Mouse (Mus musculus) Patski (cell line): Measurements from ENCODE around the gene Acox2. TPM values are rescaled to one million over a fixed set of nuclear protein-coding genes. Genes with fewer than 3 reads are reported as not detected.
A peak's percentile ranks its signal among the peaks of the same experiment; 100 is the strongest.

Source experiments
- ATAC-seq: fragments of 100-300 bp; one replicate; pipeline ENCODE4 v1.8.0; 2021
- CTCF ChIA-PET: fragments of 350-600 bp; sonication (Branson Sonifier 250); formaldehyde crosslinking; loops from one replicate; lab custom pipeline; 2022; ENCODE audit warnings: inconsistent platforms; lab: Charles Lee
- POLR2A ChIA-PET: fragments of 350-600 bp; sonication (Branson Sonifier 250); formaldehyde crosslinking; loops from one replicate; lab custom pipeline; 2022; ENCODE audit warnings: antibody characterized with exemption, inconsistent platforms; lab: Charles Lee
- DNase-seq: peaks from one replicate; pipeline ENCODE4 v3.0.0-alpha.2; 2011; ENCODE audit warnings: low read depth, low spot score
- H3K27me3 ChIP-seq: fragments of 371-371 bp; one replicate; pipeline ENCODE4 v1.5.1; 2021
- CTCF ChIP-seq: fragments of 100-300 bp; IDR thresholded peaks from one replicate; pipeline ENCODE4 v1.5.1; 2021
- in situ Hi-C: fragments of 300-500 bp; cut with MboI; formaldehyde crosslinking; loops from 3 replicates; pipeline ENCODE4 v1.11.1; 2018; ENCODE audit warnings: low pct_unique_long_range_greater_than_20kb, mixed read lengths
- polyA plus RNA-seq: library from polyadenylated mRNA; unstranded; gene quantifications from one replicate; pipeline ENCODE4 v1.2.3, GENCODE M21; 2021

Acox2 gene
- polyA plus RNA-seq, 1 experiment from 2014 or later: 0.53 TPM

DNA sequence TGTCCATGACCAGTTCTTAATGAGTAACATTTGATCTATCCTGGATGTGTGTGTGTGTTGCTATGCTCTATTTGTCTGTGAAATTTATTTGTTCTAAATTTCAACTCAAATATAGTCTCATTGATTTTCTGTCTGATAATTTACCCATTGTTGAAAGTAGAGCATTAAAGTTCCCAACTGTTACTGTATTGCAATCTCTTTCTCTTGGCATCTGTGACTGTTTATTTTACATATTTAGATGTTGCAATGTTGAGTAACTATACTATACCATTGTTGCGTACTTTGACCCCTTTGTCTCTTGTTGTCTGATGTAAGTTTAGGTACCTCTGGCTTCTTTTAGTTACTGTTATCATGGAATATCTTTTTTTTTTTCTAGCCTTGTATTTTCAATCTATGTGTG lies 5.2 kb upstream of the Acox2 start:
- TF ChIP-seq CTCF: no peak
- in situ Hi-C loops: loop anchor here (10.0 kb wide), 1 partner anchor 60 kb away; no protein-coding TSS in a partner anchor
- DNase-seq: no peak
- no peak for ATAC-seq
- ChIA-PET POLR2A (no interaction called here), CTCF (no interaction called here)
- H3K27me3 ChIP-seq: no peaks in the 10 kb centered on the region

DNA sequence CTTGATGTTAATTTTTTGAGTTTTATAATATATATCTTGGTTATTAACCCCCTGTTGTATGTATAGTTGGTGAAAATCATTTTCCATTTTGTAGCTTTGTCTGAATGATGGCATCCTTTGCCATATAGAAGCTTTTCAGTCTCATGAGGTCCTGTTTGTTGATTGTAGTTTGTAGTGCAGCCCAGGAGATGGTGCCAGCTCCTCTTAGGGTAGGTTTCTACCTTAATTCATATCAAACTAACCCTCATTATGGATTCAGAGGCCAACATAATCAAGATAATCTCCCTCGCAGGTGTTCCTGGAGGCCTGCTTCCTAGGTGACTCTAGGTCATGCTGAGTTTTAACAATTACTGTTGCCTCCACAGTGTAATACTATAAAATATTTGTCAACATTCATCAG lies 3.1 kb upstream of the Acox2 start:
- ATAC-seq: no peak
- H3K27me3 ChIP-seq: no peaks in the 10 kb centered on the region

DNA sequence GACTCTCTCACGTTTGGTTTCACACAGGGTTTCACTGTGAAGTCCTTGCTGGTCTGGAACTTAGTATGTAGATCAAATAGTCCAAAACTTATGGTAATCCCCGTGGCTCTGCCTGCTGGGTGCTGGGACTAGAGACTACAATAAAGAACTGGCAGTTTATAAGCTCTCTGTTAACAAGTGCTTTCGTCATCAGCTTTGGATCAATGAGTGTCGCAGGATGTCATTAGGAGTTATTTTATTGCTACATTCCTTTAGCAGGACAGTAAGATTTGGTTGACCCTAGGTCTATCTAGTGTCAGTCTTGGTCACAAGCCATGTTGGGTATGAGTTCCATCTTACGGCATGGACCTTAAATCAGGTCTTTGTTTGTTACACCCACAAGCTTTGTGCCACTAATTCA lies 1.1 kb upstream of the Acox2 start:
- no peak for ATAC-seq
- CTCF ChIA-PET: interaction anchor here (1.9 kb wide), 1 partner anchor 18 kb away, joined by 4 read pairs; no protein-coding TSS in a partner anchor
- no peaks in the 10 kb centered on the region for H3K27me3 ChIP-seq
- POLR2A ChIA-PET: interaction anchor here (0.6 kb wide), 1 partner anchor 46 kb away, joined by 3 read pairs; no protein-coding TSS in a partner anchor
- no peak for TF ChIP-seq CTCF
- in situ Hi-C loops: loop anchor here (10.0 kb wide), 1 partner anchor 55 kb away; no protein-coding TSS in a partner anchor
- no peak for DNase-seq

More for the DNA sequence above, 3.1 kb upstream of the Acox2 start:
- ChIA-PET POLR2A (no interaction called here), CTCF (interaction anchor here (0.7 to 1.9 kb wide), 5 partner anchors 9 to 84 kb away, joined by 3 to 8 read pairs (median 4); no protein-coding TSS in a partner anchor)
- in situ Hi-C loops: loop anchor here (10.0 kb wide), 1 partner anchor 57 kb away; no protein-coding TSS in a partner anchor
- no peak for DNase-seq
- peak; percentile 52 for TF ChIP-seq CTCF

DNA sequence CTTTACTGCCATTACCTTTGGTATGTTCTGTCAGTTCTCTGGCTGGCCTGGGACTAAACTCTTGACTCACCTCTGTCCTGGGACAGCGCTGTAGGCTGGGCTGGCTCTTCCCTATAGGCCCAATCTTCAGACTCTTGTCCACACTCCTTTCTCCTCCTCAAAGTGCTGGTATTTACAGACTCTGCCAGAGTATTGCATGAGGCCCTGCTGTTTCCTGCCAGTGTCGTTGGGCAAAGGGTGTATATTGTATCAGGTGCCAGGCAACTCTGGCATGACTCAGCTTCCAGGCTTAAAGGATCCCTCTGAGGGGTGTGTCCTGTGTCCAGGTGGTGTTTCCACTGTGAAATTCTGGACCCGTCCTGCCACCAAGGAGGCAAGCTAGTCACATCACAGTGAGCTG lies 401 bp downstream of the Acox2 start:
- ChIA-PET CTCF (interaction anchor here (1.9 kb wide), 1 partner anchor 16 kb away, joined by 4 read pairs; no protein-coding TSS in a partner anchor), POLR2A (no interaction called here)
- in situ Hi-C loops: no loop called here
- H3K27me3 ChIP-seq: no peaks in the 10 kb centered on the region
- DNase-seq (no peak), ATAC-seq (peak; percentile 41)
- TF ChIP-seq CTCF: no peak

DNA sequence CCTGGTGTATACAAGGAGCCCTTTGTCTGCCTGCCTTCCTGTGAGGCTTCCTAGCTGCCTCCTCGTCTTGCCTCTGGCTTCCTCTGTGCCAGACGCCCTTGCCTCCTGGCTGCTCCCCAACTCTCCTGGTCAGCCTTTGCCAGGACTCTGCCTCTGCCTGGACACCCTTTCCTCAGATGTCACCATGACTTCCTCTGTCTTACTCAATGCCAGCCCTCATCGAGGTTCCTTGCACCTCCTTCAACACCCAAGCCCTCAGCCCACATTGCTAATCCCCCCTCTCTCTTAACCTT lies 872 bp downstream of the Acox2 start:
- no peak for ATAC-seq
- TF ChIP-seq CTCF: no peak
- in situ Hi-C loops: no loop called here
- CTCF ChIA-PET: interaction anchor here (1.9 kb wide), 1 partner anchor 16 kb away, joined by 4 read pairs; no protein-coding TSS in a partner anchor
- H3K27me3 ChIP-seq: no peaks in the 10 kb centered on the region
- no peak for DNase-seq
- POLR2A ChIA-PET: no interaction called here

DNA sequence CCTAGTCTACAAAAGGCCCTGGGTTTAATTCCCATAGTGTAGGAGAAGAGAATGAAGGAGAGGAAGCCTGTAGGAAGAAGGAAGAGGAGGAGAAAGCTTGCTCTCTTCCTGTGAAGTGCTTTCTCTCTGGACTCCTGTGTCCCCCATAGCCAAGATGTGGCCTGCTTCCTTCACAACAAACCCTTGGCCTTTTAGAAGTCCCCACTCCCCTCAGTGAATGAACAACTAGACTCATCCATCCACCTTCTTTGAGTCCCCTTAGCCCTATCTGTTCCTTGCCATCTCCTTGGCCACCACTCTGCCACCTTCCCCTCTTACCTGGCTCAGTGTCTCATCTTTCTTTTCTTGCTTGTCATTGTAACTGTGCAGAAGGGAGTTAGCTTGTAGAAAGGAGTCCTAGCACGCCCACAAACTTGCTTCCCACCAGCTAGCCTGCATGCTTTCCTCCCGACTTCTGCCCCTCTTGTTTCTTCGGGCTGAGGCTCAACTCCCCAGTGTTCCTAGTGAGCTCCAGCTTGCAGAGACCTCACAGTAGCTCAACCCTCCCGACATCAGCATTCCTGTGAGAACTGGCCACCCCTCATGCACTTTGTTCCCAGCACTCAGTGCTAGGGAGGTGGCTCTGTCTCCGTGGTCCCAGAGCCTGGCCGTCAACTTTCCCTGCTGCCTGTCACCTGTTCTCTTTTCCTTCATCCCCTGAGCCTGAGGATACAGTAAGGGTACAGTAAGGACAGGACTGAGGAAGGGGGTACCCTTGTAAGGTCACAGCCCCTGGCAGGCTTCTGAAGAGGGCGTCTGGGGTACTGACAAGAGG lies 1.4 kb downstream of the Acox2 start:
- no peak for ATAC-seq
- DNase-seq: no peak
- TF ChIP-seq CTCF: no peak
- in situ Hi-C loops: no loop called here
- ChIA-PET POLR2A (no interaction called here), CTCF (no interaction called here)
- H3K27me3 ChIP-seq: no peaks in the 10 kb centered on the region

DNA sequence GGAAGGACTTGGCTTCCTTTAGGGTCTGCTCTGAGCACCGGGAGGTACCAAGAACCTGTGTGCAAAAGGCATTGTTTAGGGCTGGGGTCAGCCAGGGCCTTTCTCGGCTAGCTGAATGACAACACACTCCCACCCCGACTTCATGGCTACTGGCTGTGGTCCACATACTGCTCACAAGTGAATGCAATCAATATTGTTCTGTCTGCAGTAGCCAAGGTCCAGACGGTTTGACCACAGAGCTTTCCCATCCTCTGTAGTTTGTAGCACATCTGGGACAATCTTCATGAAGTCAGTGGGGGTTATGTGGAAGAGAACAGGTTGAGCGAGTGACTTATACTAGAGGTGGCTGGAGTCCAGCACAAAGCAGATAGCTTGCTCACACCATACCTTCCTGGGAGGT lies 2.3 kb downstream of the Acox2 start:
- POLR2A ChIA-PET: no interaction called here
- no peak for DNase-seq
- in situ Hi-C loops: no loop called here
- ATAC-seq: no peak
- H3K27me3 ChIP-seq: no peaks in the 10 kb centered on the region
- TF ChIP-seq CTCF: no peak
- CTCF ChIA-PET: interaction anchor here (2.3 kb wide), 1 partner anchor 14 kb away, joined by 10 read pairs; no protein-coding TSS in a partner anchor

DNA sequence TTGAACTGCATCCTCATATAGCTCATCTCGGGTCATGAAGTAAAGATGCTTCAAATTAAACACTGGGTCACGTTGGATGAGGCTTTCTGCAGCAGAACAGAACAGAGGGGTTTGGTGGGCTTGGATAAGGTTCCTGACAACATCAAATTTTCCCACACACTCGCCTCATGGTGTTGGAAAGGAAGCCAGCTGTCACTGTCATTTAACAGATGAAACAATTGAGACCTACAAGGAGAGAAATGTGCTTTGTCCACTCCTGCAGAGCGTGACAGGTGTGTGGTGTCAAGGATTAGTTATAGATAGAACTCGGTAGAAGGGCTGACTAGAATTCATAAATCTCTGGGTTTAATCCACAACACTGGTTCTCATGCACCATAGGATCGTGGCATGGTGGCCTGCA lies 3.1 kb downstream of the Acox2 start:
- in situ Hi-C loops: no loop called here
- DNase-seq (no peak), ATAC-seq (no peak)
- CTCF ChIA-PET: interaction anchor here (1.5 to 2.3 kb wide), 2 partner anchors 14 to 90 kb away, joined by 6 to 10 read pairs; no protein-coding TSS in a partner anchor
- H3K27me3 ChIP-seq: no peaks in the 10 kb centered on the region
- no peak for TF ChIP-seq CTCF
- POLR2A ChIA-PET: no interaction called here

DNA sequence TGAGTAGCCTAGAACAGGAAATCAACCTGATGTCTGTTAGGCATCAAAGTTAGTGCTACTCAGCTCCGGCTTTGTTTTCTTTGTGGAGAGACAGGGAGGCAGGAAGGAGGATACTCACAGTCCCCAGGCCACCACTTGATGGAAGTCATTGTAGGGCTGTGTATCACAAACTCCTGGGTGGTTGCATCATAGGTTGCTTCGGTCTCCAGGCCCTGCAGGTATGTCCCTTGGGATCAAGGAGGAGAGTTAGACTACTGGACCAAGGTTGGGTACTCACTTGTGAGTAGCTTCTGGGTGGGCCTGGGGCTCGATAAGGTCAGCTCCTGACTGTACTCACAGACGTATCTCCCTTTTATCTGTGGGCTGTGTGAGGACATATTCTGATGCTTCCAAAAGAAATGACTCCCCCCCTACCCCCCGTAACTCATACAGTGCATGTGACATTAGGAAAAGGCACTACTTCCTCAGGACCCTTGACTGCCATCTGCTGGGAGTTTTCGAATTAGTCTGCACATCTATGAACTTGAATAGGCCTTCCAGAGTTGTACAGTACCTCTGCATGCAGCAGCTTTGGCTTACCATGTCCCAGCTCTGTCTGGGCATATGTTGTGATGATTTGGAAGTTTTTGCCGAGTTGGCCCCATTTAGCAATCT lies 4.0 kb downstream of the Acox2 start:
- no peak for DNase-seq
- in situ Hi-C loops: no loop called here
- no peak for ATAC-seq
- H3K27me3 ChIP-seq: no peaks in the 10 kb centered on the region
- TF ChIP-seq CTCF: no peak
- POLR2A ChIA-PET: no interaction called here
- CTCF ChIA-PET: interaction anchor here (1.5 to 2.3 kb wide), 2 partner anchors 13 to 91 kb away, joined by 6 to 10 read pairs; no protein-coding TSS in a partner anchor

DNA sequence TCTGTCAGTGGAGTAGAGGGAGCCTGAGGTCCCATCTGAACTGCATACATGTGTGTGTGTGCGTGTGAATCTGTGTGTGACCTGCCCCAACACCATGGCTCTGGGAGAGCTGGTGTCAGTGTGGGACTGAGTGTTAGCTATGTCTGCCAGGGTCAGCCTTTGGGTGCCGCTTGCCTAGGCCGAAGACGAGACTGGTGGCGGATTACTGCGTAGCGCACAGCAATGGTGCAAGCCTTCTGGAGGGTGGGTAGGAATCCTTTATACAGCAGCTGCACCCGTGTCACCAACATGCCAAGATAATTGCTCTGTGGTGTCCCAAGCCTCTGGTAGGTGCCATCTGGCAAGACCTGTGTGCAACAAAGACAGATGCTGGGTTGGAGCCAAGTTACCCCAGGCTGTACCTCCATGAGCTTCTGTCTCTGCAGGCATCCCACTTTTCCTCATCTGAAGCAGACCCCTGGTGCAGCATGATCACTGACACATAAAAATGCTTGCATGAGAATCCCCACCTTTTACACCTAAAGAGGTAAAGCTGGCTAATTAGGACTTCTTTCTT lies 7.7 kb downstream of the Acox2 start:
- in situ Hi-C loops: no loop called here

More for the DNA sequence above, 7.7 kb downstream of the Acox2 start:
- H3K27me3 ChIP-seq: no peaks in the 10 kb centered on the region
- POLR2A ChIA-PET: interaction anchor here (0.7 kb wide), 1 partner anchor 365 kb away, joined by 4 read pairs; no protein-coding TSS in a partner anchor
- CTCF ChIA-PET: no interaction called here
- DNase-seq (no peak), ATAC-seq (no peak)
- TF ChIP-seq CTCF: no peak
